Mouse (Mus musculus) mouse trophoblast stem cell (cell line): ENCODE data around the gene Tpm3.

Source experiments
- in situ Hi-C, 2 experiments: fragments of 300-500 bp; cut with MseI, MboI; formaldehyde crosslinking; loops; 2 replicates in 1 of 2; 3 replicates in 1 of 2; pipeline ENCODE4 v1.15.1; 2025

Gene Tpm3

GRCm38 (mm10) chr3:90136660-90137059, 64.2 kb downstream of the Tpm3 start:
- in situ Hi-C loops, result no loop called here

- in situ Hi-C loops, result no loop called here
Observed at GRCm38 (mm10) chr3:90137606-90138005, 65.2 kb downstream of the Tpm3 start.

- in situ Hi-C loops, result no loop called here
Observed at GRCm38 (mm10) chr3:90139962-90140361, 67.5 kb downstream of the Tpm3 start.

GRCm38 (mm10) chr3:90145461-90145860, 73.0 kb downstream of the Tpm3 start:
- in situ Hi-C loops, result no loop called here

GRCm38 (mm10) chr3:90146651-90147050, 74.2 kb downstream of the Tpm3 start:
- in situ Hi-C loops, result no loop called here
